Mouse (Mus musculus) embryonic facial prominence, embryonic 13.5 days (tissue): ENCODE measurements around the gene Ttc27. TPM values are rescaled to one million over a fixed set of nuclear protein-coding genes. Genes with fewer than 3 reads are reported as not detected.

Experiments used
- ATAC-seq: fragments of 200-750 bp; cut with Nextera tagmentation; 2 replicates; pipeline ENCODE4 v1.8.0; 2017; ENCODE audit warnings: low read depth; ENCODE audit not compliant: insufficient number of reproducible peaks, insufficient read depth, low FRiP score, low TSS enrichment
- H3K27ac ChIP-seq: fragments of 300-500 bp; sonication (generic); 2 replicates; pipeline ENCODE4 v1.5.1; 2015; ENCODE audit warnings: moderate library complexity, mild to moderate bottlenecking, inconsistent platforms
- H3K27me3 ChIP-seq: fragments of 300-500 bp; sonication (generic); 2 replicates; pipeline ENCODE4 v1.6.1; 2015; ENCODE audit warnings: mild to moderate bottlenecking, inconsistent platforms
- H3K36me3 ChIP-seq: fragments of 300-500 bp; sonication (generic); 2 replicates; pipeline ENCODE4 v1.6.1; 2015; ENCODE audit warnings: mild to moderate bottlenecking, inconsistent platforms
- H3K4me1 ChIP-seq: fragments of 300-500 bp; sonication (generic); 2 replicates; pipeline ENCODE4 v1.6.1; 2015; ENCODE audit warnings: inconsistent platforms
- H3K4me2 ChIP-seq: fragments of 300-500 bp; sonication (generic); 2 replicates; pipeline ENCODE4 v1.6.1; 2015; ENCODE audit warnings: moderate library complexity, mild to moderate bottlenecking, inconsistent platforms
- H3K4me3 ChIP-seq: fragments of 300-500 bp; sonication (generic); 2 replicates; pipeline ENCODE4 v1.5.1; 2015; ENCODE audit warnings: mild to moderate bottlenecking, inconsistent platforms
- H3K9ac ChIP-seq: fragments of 300-500 bp; sonication (generic); 2 replicates; pipeline ENCODE4 v1.6.1; 2015; ENCODE audit warnings: mild to moderate bottlenecking, inconsistent platforms
- H3K9me3 ChIP-seq: fragments of 300-500 bp; sonication (generic); 2 replicates; pipeline ENCODE4 v1.6.1; 2016; ENCODE audit warnings: inconsistent platforms
- WGBS: fragments of 180-500 bp; shearing (Covaris S2); methylation state at CpG from one replicate; pipeline ENCODE4 v1.1.7; 2015; ENCODE audit warnings: mixed read lengths; 5-methylcytosine and 5-hydroxymethylcytosine counted together
- polyA plus RNA-seq: library from polyadenylated mRNA; unstranded; fragments of >200 nt; fragmentation: Nextera tagmentation; extraction: Ambion mirVana; gene quantifications from 2 replicates; pipeline ENCODE4 v1.2.1, GENCODE M21; 2015

Gene Ttc27
- polyA plus RNA-seq, 1 experiment from 2014 or later, result 29.1 TPM

GRCm38 (mm10) chr17:74902453-74902852 lies 184.9 kb downstream of the Ttc27 start:
- Histone ChIP-seq H3K9ac (no peak overlapping the region), H3K4me2 (no peak overlapping the region), H3K4me1 (peaks cover 14% of the 10 kb centered on the region), H3K27ac (no peak overlapping the region), H3K4me3 (no peak overlapping the region), H3K36me3 (no peaks in the 10 kb centered on the region), H3K27me3 (no peaks in the 10 kb centered on the region), H3K9me3 (peaks cover 5% of the 10 kb centered on the region; the same call in 1 of the 2 replicates)
- 92% methylated on average over 7 of the region's 7 CpGs for WGBS
- no peak for ATAC-seq

- Histone ChIP-seq H3K4me2 (peak overlapping the region; percentile 1; the same call in 1 of the 2 replicates), H3K4me1 (peaks cover 14% of the 10 kb centered on the region), H3K4me3 (no peak overlapping the region), H3K9ac (no peak overlapping the region), H3K9me3 (peaks cover 5% of the 10 kb centered on the region; the same call in 1 of the 2 replicates), H3K27me3 (no peaks in the 10 kb centered on the region), H3K27ac (peak overlapping the region; percentile 55), H3K36me3 (no peaks in the 10 kb centered on the region)
- no peak for ATAC-seq
- 42% methylated on average over 16 of the region's 16 CpGs for WGBS
Observed at GRCm38 (mm10) chr17:74903411-74904331, 186.1 kb downstream of the Ttc27 start.

GRCm38 (mm10) chr17:74904332-74904687 lies 186.8 kb downstream of the Ttc27 start:
- Histone ChIP-seq H3K27ac (peak overlapping the region; percentile 55; the same call in 1 of the 2 replicates), H3K9ac (no peak overlapping the region)
- ATAC-seq, result no peak

GRCm38 (mm10) chr17:74904956-74905355 lies 187.4 kb downstream of the Ttc27 start:
- Histone ChIP-seq H3K9ac (no peak overlapping the region), H3K27me3 (no peaks in the 10 kb centered on the region), H3K4me3 (no peak overlapping the region), H3K9me3 (peaks cover 5% of the 10 kb centered on the region; the same call in 1 of the 2 replicates), H3K4me2 (no peak overlapping the region), H3K4me1 (peaks cover 14% of the 10 kb centered on the region), H3K36me3 (no peaks in the 10 kb centered on the region), H3K27ac (no peak overlapping the region)
- no peak for ATAC-seq
- WGBS, result 89% methylated on average over 3 of the region's 3 CpGs

More at GRCm38 (mm10) chr17:74904332-74904687, 186.8 kb downstream of the Ttc27 start:
- Histone ChIP-seq H3K4me2 (no peak overlapping the region), H3K4me1 (peaks cover 14% of the 10 kb centered on the region), H3K9me3 (peaks cover 5% of the 10 kb centered on the region; the same call in 1 of the 2 replicates), H3K36me3 (no peaks in the 10 kb centered on the region), H3K4me3 (no peak overlapping the region), H3K27me3 (no peaks in the 10 kb centered on the region)
- WGBS, result 88% methylated on average over 1 of the region's 1 CpGs

GRCm38 (mm10) chr17:74912995-74913394 lies 195.5 kb downstream of the Ttc27 start:
- no peak overlapping the region for H3K4me3 ChIP-seq
- WGBS, result 84% methylated on average over 2 of the region's 2 CpGs
- H3K4me2 ChIP-seq, result no peak overlapping the region
- H3K27me3 ChIP-seq, result no peaks in the 10 kb centered on the region
- H3K36me3 ChIP-seq, result 0 out of 2 replicates have a peak, but pooled peaks cover 2% of the 10 kb centered on the region
- no peak overlapping the region for H3K9ac ChIP-seq
- ATAC-seq, result no peak
- no peaks in the 10 kb centered on the region for H3K4me1 ChIP-seq
- H3K9me3 ChIP-seq, result peaks cover 8% of the 10 kb centered on the region; the same call in 1 of the 2 replicates
- H3K27ac ChIP-seq, result no peak overlapping the region

Other genes starting within 250 kb of the Ttc27 start
- gene Yipf4, start 228.2 kb upstream of the Ttc27 start, polyA plus RNA-seq, result 56.5 and 60.5 TPM in 2 replicates
- 102 and 105 TPM in 2 replicates for gene Birc6, start 189.4 kb upstream of the Ttc27 start, polyA plus RNA-seq